Mouse (Mus musculus) heart, postnatal 0 days (tissue): ENCODE data around the gene Tshz2. TPM values are rescaled to one million over a fixed set of nuclear protein-coding genes. Genes with fewer than 3 reads are reported as not detected.
"Not testable (repeated sequence)": the region's sequence is repeated elsewhere in the genome, so short reads cannot be mapped to it uniquely, and the experiment has no call there.

Source experiments
- ATAC-seq: fragments of 200-750 bp; cut with Nextera tagmentation; 2 replicates; pipeline ENCODE4 v1.8.0; 2017; ENCODE audit warnings: low read depth, moderate number of reproducible peaks, moderate library complexity; ENCODE audit not compliant: insufficient read depth
- DNase-seq: peaks from one replicate; pipeline ENCODE4 v3.0.0-alpha.2; 2016; ENCODE audit warnings: low spot score
- H3K27ac ChIP-seq: fragments of 300-500 bp; sonication (generic); 2 replicates; pipeline ENCODE4 v1.5.1; 2014; ENCODE audit warnings: low read depth, mild to moderate bottlenecking
- H3K27me3 ChIP-seq: fragments of 300-500 bp; sonication (generic); 2 replicates; pipeline ENCODE4 v1.6.1; 2014; ENCODE audit warnings: low read length, mixed read lengths; ENCODE audit not compliant: control insufficient read depth, insufficient read depth
- H3K36me3 ChIP-seq: fragments of 300-500 bp; sonication (generic); replicated peaks from 2 replicates; pipeline ENCODE4 v1.6.1; 2014; ENCODE audit warnings: low read length, mixed read lengths; ENCODE audit not compliant: control insufficient read depth, insufficient read depth
- H3K4me1 ChIP-seq: fragments of 300-500 bp; sonication (generic); 2 replicates; pipeline ENCODE4 v1.6.1; 2014; ENCODE audit warnings: antibody characterized with exemption; ENCODE audit not compliant: control insufficient read depth, insufficient read depth
- H3K4me2 ChIP-seq: fragments of 300-500 bp; sonication (generic); 2 replicates; pipeline ENCODE4 v1.6.1; 2014; ENCODE audit warnings: low read depth, mild to moderate bottlenecking, low read length, moderate library complexity
- H3K4me3 ChIP-seq: fragments of 300-500 bp; sonication (generic); 2 replicates; pipeline ENCODE4 v1.5.1; 2014; ENCODE audit warnings: low read depth, low read length
- H3K9ac ChIP-seq: fragments of 300-500 bp; sonication (generic); replicated peaks from 2 replicates; pipeline ENCODE4 v1.6.1; 2014; ENCODE audit warnings: low read depth, low read length, mixed read lengths
- H3K9me3 ChIP-seq: fragments of 300-500 bp; sonication (generic); replicated peaks from 2 replicates; pipeline ENCODE4 v1.6.1; 2016; ENCODE audit warnings: low read length; ENCODE audit not compliant: control insufficient read depth
- CTCF ChIP-seq: IDR thresholded peaks from 2 replicates; pipeline ENCODE4 v1.5.1; 2016; ENCODE audit warnings: antibody characterized with exemption, control low read depth, low read depth
- EP300 ChIP-seq: IDR thresholded peaks from 2 replicates; pipeline ENCODE4 v1.6.1; 2016; ENCODE audit warnings: antibody characterized with exemption, low read depth
- WGBS: fragments of 180-500 bp; shearing (Covaris S2); extraction: QIAGEN DNeasy Blood & Tissue Kit; methylation state at CpG from one replicate; pipeline ENCODE4 v1.1.7; 2014; 5-methylcytosine and 5-hydroxymethylcytosine counted together
- polyA plus RNA-seq: library from polyadenylated mRNA; unstranded; fragments of >200 nt; fragmentation: Nextera tagmentation; extraction: Ambion mirVana; gene quantifications from 2 replicates; pipeline ENCODE4 v1.2.1, GENCODE M21; 2015
- total RNA-seq: library from RNA; depleted of rRNA; stranded (reverse); fragments of >200 nt; gene quantifications from 2 replicates; pipeline ENCODE4 v1.2.3, GENCODE M21; 2014; ENCODE audit warnings: low replicate concordance

Gene Tshz2
- total and polyA plus RNA-seq, 2 experiments from 2014 or later = 2.8 to 7.8 TPM

DNA sequence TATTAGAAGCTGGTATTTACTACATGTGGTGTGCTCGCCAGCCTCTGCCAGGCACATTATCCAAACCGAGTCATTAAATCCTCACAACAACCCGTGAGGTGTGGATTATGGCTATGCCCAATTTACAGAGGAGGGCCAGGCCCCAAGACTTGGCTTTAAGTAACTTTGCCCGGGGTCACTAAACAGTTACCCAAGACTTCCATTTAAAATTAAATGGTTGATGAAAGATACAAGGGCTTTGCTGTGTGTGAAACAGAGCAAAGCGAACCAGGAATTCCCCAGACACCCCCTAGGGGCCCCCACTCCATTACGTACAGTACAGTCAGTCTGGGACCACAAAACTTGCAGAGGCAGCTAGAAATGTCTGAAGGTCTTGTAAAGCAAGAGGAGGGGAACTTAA is 210.7 kb downstream of the Tshz2 start:
- Histone ChIP-seq H3K27ac (no peak overlapping the region), H3K4me2 (no peak overlapping the region), H3K9me3 (no peaks in the 10 kb centered on the region), H3K9ac (no peak overlapping the region), H3K4me1 (no peaks in the 10 kb centered on the region), H3K36me3 (no peaks in the 10 kb centered on the region), H3K4me3 (no peak overlapping the region), H3K27me3 (no peaks in the 10 kb centered on the region)
- TF ChIP-seq CTCF (no peak), EP300 (no peak)
- 71% methylated on average over 6 of the region's 6 CpGs for WGBS
- DNase-seq = no peak
- ATAC-seq = no peak

GRCm38 (mm10) chr2:169849077-169849476 is 216.3 kb downstream of the Tshz2 start:
- Histone ChIP-seq H3K4me3 (no peak overlapping the region), H3K36me3 (no peaks in the 10 kb centered on the region), H3K9me3 (no peaks in the 10 kb centered on the region), H3K27ac (no peak overlapping the region), H3K4me2 (no peak overlapping the region), H3K9ac (no peak overlapping the region), H3K4me1 (no peaks in the 10 kb centered on the region), H3K27me3 (no peaks in the 10 kb centered on the region)
- DNase-seq (no peak), ATAC-seq (0 out of 2 replicates have a peak, but pooled peaks have one; percentile 36)
- TF ChIP-seq CTCF (peak; percentile 66), EP300 (no peak)
- WGBS = 38% methylated on average over 7 of the region's 7 CpGs

DNA sequence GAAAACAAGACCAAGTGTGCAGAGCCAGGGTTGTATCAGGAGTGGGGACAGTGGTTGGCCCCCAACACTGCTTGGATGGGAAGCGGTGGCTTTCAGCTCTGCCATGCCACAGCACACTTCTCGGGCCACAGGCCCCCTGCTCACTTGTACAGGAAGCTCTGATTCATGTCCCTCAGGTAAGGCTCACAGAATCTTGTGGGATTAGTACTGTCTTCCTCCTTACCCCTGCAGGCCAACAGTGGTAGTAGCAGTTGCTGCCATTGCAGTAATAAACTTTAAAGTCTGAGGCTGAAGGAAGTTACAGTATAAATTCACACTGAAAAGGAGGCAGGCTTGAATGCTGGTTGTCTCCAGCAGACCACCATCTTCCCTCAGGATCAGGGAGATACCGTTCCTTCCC is 216.7 kb downstream of the Tshz2 start:
- Histone ChIP-seq H3K27me3 (no peaks in the 10 kb centered on the region), H3K9me3 (no peaks in the 10 kb centered on the region), H3K9ac (no peak overlapping the region), H3K4me3 (no peak overlapping the region), H3K36me3 (no peaks in the 10 kb centered on the region), H3K4me2 (no peak overlapping the region), H3K4me1 (no peaks in the 10 kb centered on the region), H3K27ac (no peak overlapping the region)
- WGBS = 79% methylated on average over 3 of the region's 3 CpGs
- DNase-seq (no peak), ATAC-seq (no peak)
- TF ChIP-seq CTCF (no peak), EP300 (no peak)

DNA sequence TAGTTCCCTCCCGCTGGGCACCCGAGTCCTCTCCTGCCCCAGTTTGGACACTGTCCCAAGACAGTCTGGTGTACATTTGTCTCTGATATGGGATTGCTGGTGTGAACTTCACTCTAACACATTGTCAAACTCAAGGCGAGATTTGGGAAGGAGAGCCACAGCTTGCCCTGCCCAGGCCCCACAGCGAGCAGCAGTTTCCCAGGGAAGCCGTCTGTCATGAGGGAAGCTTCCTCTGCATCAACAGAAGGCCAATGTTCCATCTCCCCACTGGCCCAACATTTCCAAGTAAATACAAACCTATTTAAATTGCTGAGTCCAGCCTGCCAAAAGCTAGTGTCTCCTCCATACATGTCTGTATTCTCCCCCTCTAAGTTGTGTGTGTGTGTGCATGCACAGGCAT is 218.8 kb downstream of the Tshz2 start:
- H3K4me1 ChIP-seq = no peaks in the 10 kb centered on the region
- ATAC-seq (no peak), DNase-seq (no peak)
- TF ChIP-seq CTCF = no peak
- no peak for TF ChIP-seq EP300
- H3K4me3 ChIP-seq = no peak overlapping the region
- H3K27me3 ChIP-seq = no peaks in the 10 kb centered on the region
- no peaks in the 10 kb centered on the region for H3K9me3 ChIP-seq
- H3K36me3 ChIP-seq = no peaks in the 10 kb centered on the region
- H3K27ac ChIP-seq = no peak overlapping the region
- H3K9ac ChIP-seq = no peak overlapping the region
- WGBS = 58% methylated on average over 5 of the region's 5 CpGs
- no peak overlapping the region for H3K4me2 ChIP-seq

DNA sequence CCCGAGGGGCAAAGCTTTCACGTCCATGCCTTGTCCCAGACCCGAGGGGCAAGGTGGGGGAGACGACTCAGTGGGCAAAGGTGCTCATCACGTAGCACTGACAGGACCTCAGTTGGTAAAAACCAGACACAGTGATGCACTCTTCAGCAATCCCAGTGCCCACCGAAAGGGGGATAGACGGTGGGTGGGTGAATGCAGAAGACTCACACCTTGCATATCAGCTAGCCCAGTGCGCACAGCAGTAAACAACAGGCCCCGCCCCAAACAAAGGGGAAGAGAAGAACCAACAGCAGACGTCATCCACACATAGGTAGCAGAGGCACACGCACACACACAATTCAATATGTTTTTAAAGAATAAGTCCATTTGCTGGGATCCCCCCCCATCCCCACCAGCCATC is 221.7 kb downstream of the Tshz2 start:
- DNase-seq (no peak), ATAC-seq (no peak)
- H3K27ac ChIP-seq = no peak overlapping the region
- no peak overlapping the region for H3K4me3 ChIP-seq
- H3K27me3 ChIP-seq = no peaks in the 10 kb centered on the region
- no peaks in the 10 kb centered on the region for H3K36me3 ChIP-seq
- no peaks in the 10 kb centered on the region for H3K9me3 ChIP-seq
- no peak overlapping the region for H3K4me2 ChIP-seq
- H3K9ac ChIP-seq = no peak overlapping the region
- WGBS = 74% methylated on average over 11 of the region's 11 CpGs
- no peaks in the 10 kb centered on the region for H3K4me1 ChIP-seq
- TF ChIP-seq EP300 (no peak), CTCF (no peak)

GRCm38 (mm10) chr2:169857041-169857440 is 224.2 kb downstream of the Tshz2 start:
- DNase-seq, ATAC-seq: not testable (repeated sequence)

More at GRCm38 (mm10) chr2:169857041-169857440, 224.2 kb downstream of the Tshz2 start:
- not testable (repeated sequence) for H3K27ac ChIP-seq, H3K9me3 ChIP-seq, H3K4me1 ChIP-seq, H3K4me3 ChIP-seq, H3K4me2 ChIP-seq, H3K9ac ChIP-seq, H3K27me3 ChIP-seq, H3K36me3 ChIP-seq
